Mouse (Mus musculus): Measurements from ENCODE around the gene Bmpr2.

The Bmpr2 gene

DNA sequence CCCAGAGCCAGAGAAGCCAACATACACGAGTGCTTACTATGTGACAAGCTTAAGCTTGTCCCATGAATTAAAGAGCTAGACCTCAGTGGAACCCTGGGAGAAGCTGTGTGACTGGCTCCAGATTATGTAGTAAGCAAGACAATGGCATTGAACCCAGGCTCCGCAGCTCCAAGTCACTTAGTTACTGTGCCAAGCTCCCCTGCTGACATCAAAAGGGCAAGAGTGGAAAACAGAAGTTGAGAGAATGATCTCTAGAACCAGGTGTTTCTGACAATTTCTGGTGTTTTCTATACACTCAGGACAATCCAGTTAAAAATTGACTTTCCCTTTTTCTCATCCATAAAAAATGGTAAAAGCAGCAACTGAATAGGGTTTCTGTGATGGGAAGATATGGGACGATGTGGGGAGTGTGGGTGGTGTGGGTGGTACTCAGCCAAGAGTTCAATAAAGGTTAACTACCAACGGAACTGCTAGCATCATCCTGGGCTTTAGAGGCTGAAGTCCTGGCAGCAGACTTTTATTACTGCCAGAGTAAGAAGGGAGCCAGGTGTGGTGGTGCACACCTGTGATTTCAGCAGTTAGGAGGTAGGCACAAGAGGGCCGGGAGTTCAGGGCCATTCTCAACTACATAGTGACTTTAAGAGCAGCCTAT is 134.1 kb downstream of the Bmpr2 start:
- in situ Hi-C loops (cut with MseI, MboI) = no loop called here

DNA sequence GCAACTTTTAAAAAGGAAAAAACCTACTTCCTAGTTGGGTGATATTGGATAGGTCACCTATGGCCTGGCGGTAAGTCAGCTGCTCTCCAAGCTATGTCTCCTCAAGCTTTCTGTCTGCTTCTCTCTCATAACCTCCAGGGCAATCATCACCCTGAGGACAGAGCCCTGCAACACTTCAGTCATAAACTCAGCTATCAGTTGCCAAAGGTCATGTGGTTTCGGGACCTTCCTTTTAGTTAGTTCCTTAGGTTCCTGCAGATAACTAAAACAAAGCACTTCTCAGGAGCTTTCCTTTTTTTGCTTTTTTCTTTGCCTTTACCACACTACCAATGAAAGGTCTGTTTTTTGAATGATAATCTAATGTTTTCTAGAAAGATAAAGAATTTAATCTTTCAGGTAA is 136.5 kb downstream of the Bmpr2 start:
- in situ Hi-C loops (cut with MseI, MboI) = no loop called here

DNA sequence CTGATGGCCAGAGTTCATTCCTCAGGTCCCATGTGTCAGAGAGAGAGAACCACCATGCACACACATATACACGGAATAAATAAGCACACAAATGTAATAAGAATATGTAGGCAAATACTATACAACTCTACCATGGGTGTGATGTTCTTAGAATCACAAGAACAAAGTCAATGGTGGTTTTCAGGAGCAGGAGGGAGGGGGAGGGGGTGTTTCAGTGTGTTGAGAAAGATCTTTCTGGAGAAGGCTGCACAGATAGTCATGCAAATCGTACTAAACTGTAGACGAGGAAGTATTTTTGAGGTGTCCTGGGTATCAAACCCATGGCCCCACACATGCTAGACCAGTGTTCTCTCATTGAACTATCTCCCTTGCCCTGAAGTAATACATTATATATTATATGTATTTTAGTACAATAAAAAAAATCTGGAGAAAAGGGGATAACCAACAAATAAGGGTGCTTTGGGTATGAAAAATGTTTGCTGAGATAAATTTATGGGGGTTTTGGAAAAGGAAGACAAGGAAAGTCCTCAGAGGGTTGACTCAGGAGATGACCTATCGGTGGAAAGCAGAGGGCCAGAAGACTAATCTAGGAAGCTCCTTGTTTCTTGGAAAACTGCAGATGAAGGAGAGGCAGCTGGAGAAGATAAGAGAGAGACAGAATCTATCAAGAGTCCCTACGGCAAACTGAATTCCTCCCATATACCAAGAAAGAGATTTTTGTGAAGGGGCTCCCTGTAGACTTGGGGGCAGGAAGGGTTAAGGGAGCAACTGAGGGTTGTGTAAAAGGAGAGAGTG is 138.1 kb downstream of the Bmpr2 start:
- in situ Hi-C loops (cut with MseI, MboI) = no loop called here

DNA sequence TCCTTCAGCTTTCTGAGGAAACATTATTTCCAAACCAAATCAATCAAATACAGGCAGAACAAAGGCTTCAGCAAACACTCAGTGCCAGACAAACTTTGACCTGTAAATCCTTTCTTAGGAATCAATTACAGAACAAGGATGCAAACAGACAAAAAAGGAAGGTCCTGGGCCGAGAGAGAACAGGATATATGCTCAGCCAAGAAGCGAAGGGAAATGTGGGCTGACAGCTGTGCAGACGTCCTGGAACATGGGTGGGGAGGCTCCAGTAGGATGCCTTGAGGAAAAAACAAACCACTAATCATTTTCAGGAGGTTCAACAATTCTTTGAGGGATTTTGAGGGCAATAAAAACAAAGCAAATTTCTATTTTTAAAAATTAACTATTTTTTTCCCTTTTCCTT is 139.4 kb downstream of the Bmpr2 start:
- in situ Hi-C loops (cut with MseI, MboI) = no loop called here

DNA sequence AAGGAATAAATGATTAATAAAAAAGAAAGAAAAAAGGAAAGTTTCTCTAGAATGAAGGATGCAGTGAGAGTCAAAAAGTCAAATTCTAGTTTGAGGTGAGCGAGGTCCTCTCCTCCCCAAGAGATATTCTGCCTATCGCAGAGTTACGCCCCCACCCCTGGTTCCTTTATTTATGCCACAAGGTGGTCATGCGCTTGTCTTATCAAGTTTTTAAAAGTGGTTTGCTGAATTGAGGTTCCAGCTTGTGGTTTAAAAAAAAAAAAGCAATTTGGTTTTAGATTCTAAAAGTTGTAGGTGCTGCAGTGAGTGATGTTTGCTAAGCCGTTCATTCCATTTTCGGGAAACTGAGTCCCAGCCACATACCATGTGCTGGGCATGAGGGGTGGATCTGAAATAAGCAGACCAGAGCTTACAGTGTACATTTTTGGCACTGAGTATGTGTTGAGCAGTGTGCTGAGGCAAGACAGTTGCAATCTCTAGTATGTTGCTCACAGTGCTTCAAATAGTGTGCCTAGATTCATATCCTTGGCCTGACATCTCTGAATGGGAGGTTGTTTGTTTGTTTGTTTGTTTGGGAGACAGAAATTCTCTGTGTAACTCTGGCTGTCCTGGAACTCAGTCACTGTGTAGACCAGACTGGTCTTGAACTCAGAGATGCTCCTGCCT is 141.6 kb downstream of the Bmpr2 start:
- in situ Hi-C loops (cut with MseI, MboI) = no loop called here

DNA sequence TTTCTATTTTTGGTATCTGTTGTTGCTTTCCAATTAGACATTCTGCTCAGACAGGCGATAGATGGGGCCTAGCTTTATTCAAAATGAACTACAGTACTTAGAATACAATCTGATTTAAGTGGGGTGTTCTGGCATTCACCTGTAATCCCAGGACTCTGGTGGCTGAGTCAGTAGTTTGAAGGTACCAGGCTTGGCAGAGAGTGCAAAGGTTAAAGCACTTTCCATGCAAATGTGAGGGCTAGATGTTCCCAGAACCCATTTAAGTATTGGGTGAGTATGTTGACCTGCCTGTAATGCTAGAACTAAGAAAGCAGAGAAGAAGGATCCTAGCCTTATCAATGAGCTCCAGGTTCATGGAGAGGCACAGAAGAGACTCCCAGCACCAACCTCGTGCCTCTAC is 142.7 kb downstream of the Bmpr2 start:
- in situ Hi-C loops (cut with MseI, MboI) = no loop called here

DNA sequence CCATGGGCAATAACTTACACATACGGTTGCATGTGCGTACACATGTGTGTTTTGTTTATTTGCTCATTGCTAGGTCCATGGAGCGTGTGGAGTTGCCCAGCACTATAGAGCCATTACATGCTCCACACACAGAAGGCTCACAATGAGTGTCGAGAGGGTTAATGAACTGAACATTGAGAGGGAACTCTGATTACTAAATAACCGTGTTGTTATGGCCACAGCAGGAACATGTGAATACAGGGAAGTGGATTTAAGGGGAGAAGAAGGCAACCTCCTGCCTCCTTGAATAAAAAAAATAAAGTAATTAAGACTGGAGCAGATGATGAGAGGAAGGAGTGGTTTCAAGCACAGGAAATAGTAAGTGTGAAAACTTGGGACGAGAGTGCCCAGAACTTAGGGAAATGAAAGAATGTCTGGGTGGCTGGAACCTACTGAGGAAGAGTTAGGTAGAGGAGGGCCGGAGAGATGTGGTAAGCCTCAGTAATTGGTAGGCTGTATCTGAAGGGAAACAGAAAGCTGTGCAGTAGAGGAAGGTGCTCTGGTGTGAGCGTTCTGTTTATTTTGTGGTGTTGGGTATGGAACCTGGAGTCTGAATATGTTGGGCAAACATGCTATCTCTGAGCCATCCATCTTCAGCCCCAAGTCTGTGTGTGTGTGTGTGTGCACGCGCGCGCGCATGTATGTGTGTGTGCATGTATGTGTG is 143.8 kb downstream of the Bmpr2 start:
- in situ Hi-C loops (cut with MseI, MboI) = no loop called here

DNA sequence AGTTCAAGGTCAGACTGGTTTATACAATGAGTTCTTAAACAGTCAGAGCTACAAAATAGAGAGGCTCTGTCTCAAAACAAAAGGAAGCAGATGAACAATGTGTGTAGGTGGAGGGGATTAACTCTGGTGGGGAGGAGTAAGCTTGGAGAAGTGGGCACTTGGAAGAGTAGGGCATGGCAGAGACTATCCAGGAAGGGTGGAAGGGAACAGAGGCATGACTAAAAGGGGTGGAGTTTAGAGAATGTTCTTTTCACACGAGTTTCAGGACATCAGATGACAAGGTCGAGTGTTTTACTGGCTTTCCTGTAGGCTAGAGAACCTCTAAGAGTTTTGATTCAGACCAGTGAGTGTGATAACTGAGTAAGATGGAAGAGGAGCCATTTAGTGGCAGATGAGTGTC is 144.5 kb downstream of the Bmpr2 start:
- in situ Hi-C loops (cut with MseI, MboI) = no loop called here

DNA sequence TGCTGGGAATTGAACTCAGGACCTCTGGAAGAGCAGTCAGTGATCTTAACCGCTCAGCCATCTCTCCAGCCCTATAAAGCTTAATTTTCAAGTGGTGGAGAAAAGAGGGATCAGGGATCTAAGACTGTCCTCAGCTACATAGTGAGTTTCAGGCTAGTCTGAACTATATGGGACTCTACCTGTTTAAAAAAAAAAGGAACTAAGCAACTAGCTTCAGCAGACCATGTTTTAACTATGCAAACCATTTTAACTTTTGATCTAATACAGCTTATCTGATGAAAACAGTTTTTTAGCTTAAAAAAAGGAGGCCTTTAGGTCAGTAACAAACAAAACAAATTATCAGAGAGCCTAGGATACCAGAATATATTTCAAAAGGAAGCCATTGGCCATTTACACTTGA is 147.7 kb downstream of the Bmpr2 start:
- in situ Hi-C loops (cut with MseI, MboI) = no loop called here

DNA sequence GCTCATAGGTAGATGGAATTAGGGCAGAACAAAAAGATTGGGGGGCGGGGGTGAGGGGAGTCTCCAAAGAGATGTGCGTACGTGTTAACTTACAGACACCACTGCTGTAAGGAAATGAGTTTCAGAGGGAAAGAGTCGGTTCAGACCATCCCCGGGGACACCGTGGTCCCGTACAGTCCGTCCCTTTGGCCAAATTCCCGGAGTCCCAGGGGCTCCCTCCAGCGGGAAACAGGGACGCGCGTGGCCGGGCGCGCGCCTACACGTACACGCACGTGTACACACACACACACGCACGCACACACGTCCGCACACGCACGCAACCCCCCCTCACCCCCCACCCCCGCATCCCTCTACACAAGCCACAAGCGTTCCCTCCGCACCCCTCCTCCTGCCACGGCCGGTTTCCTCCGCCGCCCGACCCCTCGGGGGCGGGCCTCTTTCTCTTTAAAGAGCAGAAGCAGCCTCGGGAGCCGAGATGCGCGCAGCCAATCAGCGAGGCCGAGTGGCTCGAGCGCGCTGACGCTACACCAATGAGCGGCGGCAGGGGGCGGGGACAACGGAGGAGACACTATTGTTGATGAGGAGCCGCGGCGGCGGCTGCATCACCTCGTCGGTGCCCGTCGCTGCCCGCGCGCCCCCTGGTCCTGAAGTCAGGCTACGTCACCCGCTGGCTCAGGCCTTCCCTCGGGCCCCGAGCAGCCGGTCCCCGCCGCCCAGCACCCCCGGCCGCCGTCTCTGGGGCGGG is 149.4 kb downstream of the Bmpr2 start, which contains the start of gene Fam117b:
Gene Fam117b, plus strand, starts transcription at position 594 of the 745 bp plus-strand sequence.
- in situ Hi-C loops (cut with MseI, MboI) = no loop called here

DNA sequence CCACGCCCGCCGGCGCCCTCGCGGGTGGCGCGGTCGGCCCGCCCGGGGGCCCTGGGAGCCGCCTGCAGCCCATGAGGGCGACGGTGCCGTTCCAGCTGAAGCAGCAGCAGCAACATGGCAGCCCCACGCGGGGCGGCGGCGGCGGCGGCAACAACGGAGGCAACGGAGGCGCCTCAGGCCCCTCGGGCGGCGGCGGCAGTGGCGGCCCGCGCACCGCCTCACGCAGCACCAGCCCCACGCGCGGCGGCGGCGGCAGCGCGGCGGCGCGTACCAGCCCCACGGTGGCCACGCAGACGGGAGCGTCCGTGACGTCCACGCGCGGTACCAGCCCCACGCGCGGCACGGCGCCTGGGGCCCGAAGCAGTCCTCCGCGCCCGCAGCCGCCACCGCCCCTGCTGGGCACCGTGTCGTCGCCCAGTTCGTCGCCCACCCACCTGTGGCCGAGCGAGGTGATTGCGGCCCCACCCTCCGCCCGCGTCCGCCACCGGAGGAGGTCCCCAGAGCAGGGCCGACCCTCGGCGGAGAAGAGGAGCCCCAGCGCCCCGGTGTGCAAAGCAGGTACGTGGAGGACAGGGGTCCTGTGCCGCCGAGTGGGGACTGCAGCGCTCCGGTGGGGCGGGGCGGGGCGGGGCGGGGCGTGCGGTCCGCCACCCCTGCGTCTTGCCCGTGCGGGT is 150.1 kb downstream of the Bmpr2 start:
- in situ Hi-C loops (cut with MseI, MboI) = no loop called here

DNA sequence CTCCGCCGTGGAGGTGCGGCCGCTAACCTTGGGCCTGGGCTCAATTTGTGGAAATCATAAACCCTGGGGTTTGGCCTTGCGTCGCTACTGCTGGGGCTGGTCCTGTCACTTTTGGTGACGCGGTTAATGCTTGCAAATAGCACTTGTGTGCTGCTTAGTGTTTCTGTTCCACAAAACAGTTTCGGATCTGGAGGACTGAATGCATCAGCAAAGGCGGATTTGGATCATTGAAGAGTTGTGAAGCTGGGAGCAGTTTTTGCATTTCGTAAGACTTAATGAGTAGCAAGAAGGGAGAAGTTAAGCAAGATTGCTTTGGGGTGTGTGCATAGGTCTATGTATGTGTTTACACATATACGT is 150.6 kb downstream of the Bmpr2 start:
- in situ Hi-C loops (cut with MseI, MboI) = no loop called here

DNA sequence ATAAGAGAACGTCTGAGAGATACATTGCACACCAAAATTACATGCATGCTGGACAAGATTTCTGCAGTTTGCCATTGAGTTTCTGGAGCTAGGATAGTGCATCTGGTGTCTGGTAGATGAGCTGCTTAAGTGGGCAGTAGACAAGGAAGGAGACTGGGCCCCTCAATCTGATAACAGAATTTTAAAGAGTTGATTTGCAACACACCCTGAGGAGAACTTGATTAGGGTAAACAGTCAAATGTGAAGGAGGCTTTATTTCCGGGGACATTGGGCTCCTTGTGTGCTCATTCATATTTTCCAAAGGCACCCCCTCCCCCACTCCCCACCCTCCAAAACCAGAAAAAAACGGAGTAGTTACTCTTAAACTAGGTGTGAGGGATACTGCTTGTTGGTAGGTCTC is 151.6 kb downstream of the Bmpr2 start:
- in situ Hi-C loops (cut with MseI, MboI) = no loop called here

DNA sequence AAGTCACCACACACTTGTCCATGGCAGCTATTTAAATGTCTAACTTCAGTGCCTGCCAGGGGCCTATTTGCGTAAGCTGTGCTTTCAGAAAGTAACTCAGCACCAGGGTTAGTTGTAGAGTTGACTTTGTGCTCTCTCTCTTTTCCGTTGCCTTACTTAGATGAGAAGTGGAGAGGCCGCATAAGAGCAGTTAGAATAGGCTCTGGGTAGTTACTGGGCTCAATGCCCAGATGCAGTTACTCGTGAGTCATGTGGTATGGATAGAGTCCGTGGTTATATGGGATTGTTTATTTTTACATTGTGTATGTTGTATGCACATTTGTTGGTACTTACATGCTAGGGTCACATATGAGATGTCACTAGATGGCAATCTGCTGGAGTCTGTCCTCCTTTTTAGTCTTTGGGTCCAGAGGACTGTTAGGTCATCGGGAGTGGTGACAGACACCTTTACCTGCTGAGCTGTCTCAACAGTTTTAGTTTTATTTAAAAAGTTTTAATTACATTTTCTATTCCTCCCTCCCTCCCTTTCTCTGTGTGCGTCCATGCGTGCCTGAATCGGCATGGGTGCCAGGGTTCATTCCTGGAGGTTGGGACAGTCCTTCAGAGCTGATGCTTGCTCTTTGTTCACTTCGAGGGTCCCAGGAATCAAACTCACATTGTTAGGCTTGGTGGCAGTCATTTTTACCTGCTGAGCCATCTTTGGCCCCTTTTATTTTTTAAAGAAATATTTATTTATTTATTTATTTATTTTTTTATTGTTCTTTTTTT is 152.8 kb downstream of the Bmpr2 start:
- in situ Hi-C loops (cut with MseI, MboI) = no loop called here

DNA sequence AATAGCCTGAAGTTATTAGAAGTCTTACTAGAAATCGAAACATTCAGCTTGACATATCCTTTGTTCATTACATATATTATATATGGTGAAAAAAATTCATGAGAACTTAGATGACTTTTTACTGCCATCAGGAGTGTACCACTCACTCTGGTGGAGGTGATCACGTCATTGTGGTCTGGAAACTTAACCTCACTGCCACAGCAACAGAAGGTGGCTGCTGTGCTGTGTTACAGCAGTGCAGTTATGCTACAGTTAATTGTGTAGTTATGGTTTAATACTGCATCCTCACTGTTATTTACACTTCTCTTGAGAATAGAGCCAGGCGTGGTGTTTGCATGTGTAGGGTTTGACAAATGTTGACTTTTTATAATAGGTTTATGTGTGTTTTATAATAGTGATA is 154.2 kb downstream of the Bmpr2 start:
- in situ Hi-C loops (cut with MseI, MboI) = no loop called here

DNA sequence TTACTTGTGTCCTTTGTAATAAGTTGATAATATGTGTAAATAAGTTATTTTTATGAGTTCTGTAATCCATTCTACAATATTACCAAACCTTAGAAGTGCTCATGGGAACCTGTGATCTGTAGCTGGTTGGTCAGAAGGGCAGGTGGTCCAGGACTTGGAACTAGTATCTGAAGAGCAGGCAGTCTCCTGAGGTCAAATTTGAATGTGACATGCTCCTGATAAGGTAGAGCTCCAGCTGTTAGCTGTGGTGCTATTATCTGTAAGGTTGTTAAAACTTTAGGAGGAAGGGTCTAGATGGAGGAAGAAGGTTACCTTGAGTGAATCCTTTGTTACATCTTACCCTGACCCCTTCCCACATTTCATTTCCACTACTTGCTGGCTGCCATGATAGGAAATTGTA is 154.9 kb downstream of the Bmpr2 start:
- in situ Hi-C loops (cut with MseI, MboI) = no loop called here

DNA sequence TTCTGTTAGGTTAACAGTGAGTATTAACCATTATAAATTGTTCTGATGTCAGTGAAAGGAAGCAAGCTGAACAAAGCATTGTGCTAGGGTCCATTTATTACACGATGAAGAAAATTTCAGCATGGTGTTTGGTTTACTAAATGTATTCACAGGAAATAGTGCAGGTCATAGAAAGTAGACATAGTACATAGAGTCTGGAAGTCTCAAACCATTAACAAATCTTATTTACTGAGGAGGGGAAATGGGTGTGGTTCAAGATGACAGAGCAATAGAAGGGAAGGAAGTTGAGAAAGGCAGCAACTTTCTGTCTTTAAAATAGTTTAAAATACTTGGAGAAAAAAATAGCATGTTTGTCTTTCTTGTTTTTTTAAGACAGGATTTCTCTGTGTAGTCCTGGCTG is 160.0 kb downstream of the Bmpr2 start:
- in situ Hi-C loops (cut with MseI, MboI) = no loop called here

DNA sequence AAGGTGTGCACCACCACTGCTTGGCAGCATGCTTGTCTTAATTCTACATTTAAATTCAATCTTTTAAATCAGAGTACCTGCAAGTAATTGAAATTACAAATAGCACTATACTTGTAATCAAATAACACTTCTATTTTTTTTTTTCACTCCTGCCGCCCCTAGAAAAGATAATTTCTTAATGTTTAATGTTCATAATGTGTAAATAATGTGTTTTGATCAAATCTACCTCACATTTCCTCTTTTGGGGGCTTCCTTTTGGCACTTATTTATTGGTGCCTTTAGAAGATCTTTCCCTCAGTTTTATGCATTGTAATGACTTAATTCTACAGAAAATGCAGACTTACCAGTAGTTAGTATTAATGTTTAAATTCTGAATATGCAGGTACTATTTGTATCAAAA is 160.5 kb downstream of the Bmpr2 start:
- in situ Hi-C loops (cut with MseI, MboI) = no loop called here

DNA sequence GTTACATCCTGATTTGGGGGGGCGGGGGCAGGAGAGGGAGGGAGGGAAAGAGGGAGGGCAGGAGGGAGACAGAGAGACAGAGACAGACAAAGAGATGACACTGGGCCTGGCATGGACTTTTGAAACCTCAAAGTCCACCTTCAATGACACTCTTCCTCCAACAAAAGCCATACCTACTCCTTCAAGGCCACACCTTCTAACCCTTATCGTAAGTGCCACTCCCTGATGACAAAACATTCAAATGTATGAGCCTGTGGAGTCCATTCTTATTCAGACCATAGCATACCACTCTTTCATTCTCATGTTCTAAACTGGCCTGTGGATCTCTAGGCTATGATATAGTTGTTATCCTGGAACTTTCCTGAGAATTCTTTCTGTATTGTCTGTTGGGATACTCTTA is 161.2 kb downstream of the Bmpr2 start:
- in situ Hi-C loops (cut with MseI, MboI) = no loop called here

DNA sequence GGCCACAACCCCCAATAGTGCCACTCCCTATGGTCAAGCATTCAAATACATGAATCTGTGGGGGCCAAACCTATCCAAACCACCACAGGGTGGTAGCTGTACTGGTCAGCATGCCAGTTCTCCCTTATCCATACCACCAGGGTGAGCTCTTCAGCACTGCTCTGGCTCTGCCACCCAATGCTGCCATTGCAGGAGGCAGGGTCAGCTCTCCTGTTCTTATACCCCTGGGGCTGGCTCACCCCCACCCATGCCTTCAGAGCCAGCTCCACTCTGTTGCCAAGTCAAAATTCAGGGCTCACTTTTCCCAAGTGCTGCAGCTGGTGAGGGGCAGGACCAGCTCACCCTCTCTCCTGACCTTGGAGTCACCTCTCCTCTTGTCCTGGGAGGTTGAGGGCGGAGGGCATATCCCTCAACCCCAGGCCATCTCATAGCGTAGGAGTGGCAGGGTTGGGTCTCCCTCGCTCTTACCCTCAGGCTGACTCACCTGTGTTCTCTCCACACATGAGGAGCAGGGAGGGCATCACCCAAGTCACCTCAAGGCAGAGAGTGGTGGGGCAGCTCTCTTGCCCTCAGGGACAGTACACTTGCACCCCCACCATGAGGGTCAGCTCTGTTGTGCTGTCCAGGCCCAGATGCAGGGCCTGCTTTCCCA is 162.9 kb downstream of the Bmpr2 start:
- in situ Hi-C loops (cut with MseI, MboI) = no loop called here
